ENCODE assay signal across 8 mouse cellular contexts in genomic region chr2:79429108-79429507, GRCm38 (mm10). TPM values are rescaled to one million over a fixed set of nuclear protein-coding genes. Genes with fewer than 3 reads are reported as not detected.
DNase-seq lines count a peak whose midpoint lies in the region; ATAC-seq lines count a peak whose summit lies in the region.

No protein-coding gene starts in this region.

- peaks cover 18% of the 10 kb centered on the region for H3K4me1 ChIP-seq in kidney, embryonic 15.5 days
- peaks cover 24% of the 10 kb centered on the region for H3K4me1 ChIP-seq in forebrain, embryonic 10.5 days
- peaks cover 21% of the 10 kb centered on the region for H3K4me1 ChIP-seq in limb, embryonic 12.5 days (replicated peaks)
- H3K4me1 ChIP-seq in neural tube, embryonic 12.5 days, result no peaks in the 10 kb centered on the region; the same call in 1 of the 2 replicates

- ATAC-seq in kidney, embryonic 15.5 days (replicated peaks; ENCODE audit: low FRiP score), result peak; percentile 13; the same call in 1 of the 2 replicates
- ATAC-seq in limb, embryonic 12.5 days (ENCODE audit: insufficient number of reproducible peaks, insufficient read depth, low FRiP score, low TSS enrichment, low read depth), result no peak
- no peak for ATAC-seq in neural tube, embryonic 12.5 days (ENCODE audit: low FRiP score, low read depth)

- peaks cover 29% of the 10 kb centered on the region for H3K27me3 ChIP-seq in kidney, embryonic 15.5 days
- peaks cover 53% of the 10 kb centered on the region for H3K27me3 ChIP-seq in forebrain, embryonic 10.5 days (ENCODE audit: poor library complexity, severe bottlenecking)
- H3K27me3 ChIP-seq in limb, embryonic 12.5 days, result peaks cover 14% of the 10 kb centered on the region
- peaks cover 4% of the 10 kb centered on the region; the same call in 1 of the 2 replicates for H3K27me3 ChIP-seq in neural tube, embryonic 12.5 days (replicated peaks)

- DNase-seq in kidney, postnatal 10 days, result no peak
- DNase-seq in forebrain, embryonic 10.5 days (ENCODE audit: extremely low spot score, low spot score), result no peak
- DNase-seq in layer of hippocampus, postnatal 14 days (ENCODE audit: low spot score in 2 of 2), result no peak
- no peak for DNase-seq in embryo, embryonic 10 days (ENCODE audit: low spot score)
- no peak for DNase-seq in retina, embryonic 14.5 days (ENCODE audit: low spot score)

- 13% methylated on average over 7 of the region's 7 CpGs for WGBS in kidney, embryonic 15.5 days
- WGBS in forebrain, embryonic 10.5 days, result 6% methylated on average over 7 of the region's 7 CpGs
- WGBS in limb, embryonic 12.5 days, result 15% methylated on average over 7 of the region's 7 CpGs
- WGBS in neural tube, embryonic 12.5 days, result 11% methylated on average over 7 of the region's 7 CpGs

- H3K9ac ChIP-seq in kidney, embryonic 15.5 days, result no peak overlapping the region
- H3K9ac ChIP-seq in limb, embryonic 12.5 days (replicated peaks), result peak overlapping the region; percentile 56; the same call in 1 of the 2 replicates
- peak overlapping the region; percentile 39; the same call in 1 of the 2 replicates for H3K9ac ChIP-seq in neural tube, embryonic 12.5 days

- peak overlapping the region; percentile 53 for H3K4me3 ChIP-seq in kidney, embryonic 15.5 days (replicated peaks)
- H3K4me3 ChIP-seq in forebrain, embryonic 10.5 days, result peak overlapping the region; percentile 63
- H3K4me3 ChIP-seq in limb, embryonic 12.5 days (replicated peaks), result peak overlapping the region; percentile 51
- H3K4me3 ChIP-seq in neural tube, embryonic 12.5 days, result peak overlapping the region; percentile 37

- no peaks in the 10 kb centered on the region for H3K36me3 ChIP-seq in kidney, embryonic 15.5 days
- no peaks in the 10 kb centered on the region for H3K36me3 ChIP-seq in forebrain, embryonic 10.5 days (replicated peaks)
- no peaks in the 10 kb centered on the region for H3K36me3 ChIP-seq in limb, embryonic 12.5 days
- H3K36me3 ChIP-seq in neural tube, embryonic 12.5 days, result no peaks in the 10 kb centered on the region

- H3K9me3 ChIP-seq in kidney, embryonic 15.5 days (replicated peaks), result no peaks in the 10 kb centered on the region
- 0 out of 2 replicates have a peak, but pooled peaks cover 2% of the 10 kb centered on the region for H3K9me3 ChIP-seq in forebrain, embryonic 10.5 days
- H3K9me3 ChIP-seq in limb, embryonic 12.5 days, result peaks cover 4% of the 10 kb centered on the region; the same call in 1 of the 2 replicates
- H3K9me3 ChIP-seq in neural tube, embryonic 12.5 days, result no peaks in the 10 kb centered on the region

- peak overlapping the region; percentile 97 for H3K4me2 ChIP-seq in kidney, embryonic 15.5 days
- H3K4me2 ChIP-seq in limb, embryonic 12.5 days, result peak overlapping the region; percentile 94
- peak overlapping the region; percentile 71 for H3K4me2 ChIP-seq in neural tube, embryonic 12.5 days (replicated peaks)

- no peak overlapping the region for H3K27ac ChIP-seq in kidney, embryonic 15.5 days
- H3K27ac ChIP-seq in forebrain, embryonic 10.5 days, result peak overlapping the region; percentile 76; the same call in 1 of the 2 replicates
- H3K27ac ChIP-seq in limb, embryonic 12.5 days, result no peak overlapping the region
- no peak overlapping the region for H3K27ac ChIP-seq in neural tube, embryonic 12.5 days

RNA-seq across cellular contexts. Expression of gene Neurod1, which starts 27.4 kb away (rescaled TPM):
- polyA plus RNA-seq in kidney, embryonic 15.5 days (2015; fragmentation: Nextera tagmentation; extraction: Ambion mirVana), result 0.05 TPM in 1 of 2 replicates, not detected in the other
- 10.1 and 13.2 TPM in 2 replicates for polyA plus RNA-seq in forebrain, embryonic 10.5 days (2016; fragmentation: Nextera tagmentation; extraction: Ambion mirVana)
- polyA plus RNA-seq in limb, embryonic 12.5 days (2016; fragmentation: Nextera tagmentation; extraction: Ambion mirVana), result 0.34 TPM in 1 of 2 replicates, not detected in the other
- polyA plus RNA-seq in neural tube, embryonic 12.5 days (2016; fragmentation: Nextera tagmentation; extraction: Ambion mirVana), result 46.3 and 60.2 TPM in 2 replicates
- total RNA-seq in layer of hippocampus, postnatal 14 days (2021), result 10 to 100 TPM; 48.6 to 56.0 TPM

RNA-seq across cellular contexts. Expression of gene Cerkl, which starts 27.5 kb away (rescaled TPM):
- 1.5 and 2.3 TPM in 2 replicates for polyA plus RNA-seq in kidney, embryonic 15.5 days (2015; fragmentation: Nextera tagmentation; extraction: Ambion mirVana)
- 0.86 and 1.3 TPM in 2 replicates for polyA plus RNA-seq in forebrain, embryonic 10.5 days (2016; fragmentation: Nextera tagmentation; extraction: Ambion mirVana)
- polyA plus RNA-seq in limb, embryonic 12.5 days (2016; fragmentation: Nextera tagmentation; extraction: Ambion mirVana), result 1.0 and 1.1 TPM in 2 replicates
- 1.8 and 2.1 TPM in 2 replicates for polyA plus RNA-seq in neural tube, embryonic 12.5 days (2016; fragmentation: Nextera tagmentation; extraction: Ambion mirVana)
- 1 to 10 TPM; 6.3 to 6.6 TPM for total RNA-seq in layer of hippocampus, postnatal 14 days (2021)
